Mouse (Mus musculus): ENCODE measurements around the gene Ubald1. TPM values are rescaled to one million over a fixed set of nuclear protein-coding genes. Genes with fewer than 3 reads are reported as not detected.

Gene Ubald1
- polyA plus RNA-seq, 1 experiment, result 62.1 TPM

DNA sequence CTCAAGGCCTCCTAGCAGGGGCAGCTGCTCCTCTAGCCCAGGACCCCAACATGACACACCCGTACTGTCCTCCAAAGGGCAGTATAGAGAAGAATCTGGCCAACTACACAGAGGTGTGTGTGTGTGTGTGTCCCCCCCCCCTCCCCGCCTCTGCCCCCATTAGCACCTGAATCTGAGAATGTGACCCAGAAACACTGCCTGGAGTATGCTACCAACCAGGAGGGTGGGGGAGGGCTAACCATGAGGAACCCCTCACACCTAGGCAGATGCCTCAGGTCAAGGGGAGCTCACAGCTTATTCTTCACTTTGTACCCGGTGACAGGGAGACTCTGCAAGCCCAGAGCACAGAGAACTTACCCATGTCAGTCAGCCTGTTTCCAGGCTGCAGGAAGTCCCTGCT lies 2.4 kb downstream of the Ubald1 start:
- peaks cover 26% of the 10 kb centered on the region for H3K4me1 ChIP-seq (ENCODE audit: control insufficient read depth, insufficient read depth, low read length)
- TF ChIP-seq CTCF (IDR thresholded peaks at IDR 0.05; ENCODE audit: insufficient read depth, low read length) (no peak), POLR2A (IDR thresholded peaks at IDR 0.05; ENCODE audit: borderline replicate concordance, extremely low read depth, low read depth, low read length) (no peak)
- 31% methylated on average over 2 of the region's 3 CpGs for WGBS

GRCm38 (mm10) chr16:4877195-4877594 lies 2.9 kb downstream of the Ubald1 start:
- WGBS, result 46% methylated on average over 4 of the region's 4 CpGs
- peak; percentile 11 for DNase-seq
- peaks cover 26% of the 10 kb centered on the region for H3K4me1 ChIP-seq (ENCODE audit: control insufficient read depth, insufficient read depth, low read length)
- H3K4me3 ChIP-seq (replicated peaks; ENCODE audit: extremely low read depth, low read depth, low read length), result no peak overlapping the region
- TF ChIP-seq CTCF (IDR thresholded peaks at IDR 0.05; ENCODE audit: insufficient read depth, low read length) (no peak), POLR2A (IDR thresholded peaks at IDR 0.05; ENCODE audit: borderline replicate concordance, extremely low read depth, low read depth, low read length) (no peak)

More for the DNA sequence above, 2.4 kb downstream of the Ubald1 start:
- DNase-seq, result no peak
- no peak overlapping the region for H3K4me3 ChIP-seq (replicated peaks; ENCODE audit: extremely low read depth, low read depth, low read length)

DNA sequence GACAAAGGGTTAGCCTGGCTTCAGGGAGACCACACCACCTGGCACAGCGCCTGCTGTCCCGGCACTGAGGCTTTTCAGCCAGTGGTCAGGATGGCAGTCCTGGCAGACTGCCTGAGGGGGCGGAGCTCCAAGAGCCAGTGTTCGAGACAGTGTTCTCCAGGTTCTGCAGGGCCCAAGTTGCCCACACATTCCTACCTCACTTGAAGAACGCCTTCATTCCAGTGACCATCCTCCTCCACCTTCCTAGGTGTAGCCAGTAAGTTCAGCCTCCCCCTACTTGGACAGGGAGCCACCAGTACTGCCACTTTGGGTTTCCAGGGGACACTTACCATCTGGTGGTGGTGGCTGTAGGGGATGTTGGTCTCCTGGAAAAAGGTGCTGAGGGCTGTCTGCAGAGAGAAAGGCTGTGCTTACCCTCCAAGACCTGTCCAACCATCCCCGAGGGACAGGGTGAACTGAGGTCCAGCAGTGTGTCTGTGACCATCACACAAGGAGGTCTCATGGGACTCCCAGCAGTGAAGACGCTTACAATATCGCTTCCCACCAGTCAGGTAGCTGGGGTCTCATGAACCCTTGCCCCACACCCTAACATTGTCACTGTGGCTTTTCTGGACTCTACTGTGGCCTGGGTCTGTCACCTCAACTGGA lies 4.0 kb downstream of the Ubald1 start:
- Histone ChIP-seq H3K4me3 (replicated peaks; ENCODE audit: extremely low read depth, low read depth, low read length) (no peak overlapping the region), H3K4me1 (ENCODE audit: control insufficient read depth, insufficient read depth, low read length) (peaks cover 26% of the 10 kb centered on the region)
- 54% methylated on average over 8 of the region's 8 CpGs for WGBS
- peak; percentile 72 for DNase-seq
- TF ChIP-seq CTCF (IDR thresholded peaks at IDR 0.05; ENCODE audit: insufficient read depth, low read length) (no peak), POLR2A (IDR thresholded peaks at IDR 0.05; ENCODE audit: borderline replicate concordance, extremely low read depth, low read depth, low read length) (no peak)

- no peak for TF ChIP-seq CTCF (IDR thresholded peaks at IDR 0.05; ENCODE audit: insufficient read depth, low read length)
- no peak for TF ChIP-seq POLR2A (IDR thresholded peaks at IDR 0.05; ENCODE audit: borderline replicate concordance, extremely low read depth, low read depth, low read length)
- Histone ChIP-seq H3K4me1 (ENCODE audit: control insufficient read depth, insufficient read depth, low read length) (peaks cover 23% of the 10 kb centered on the region), H3K4me3 (replicated peaks; ENCODE audit: extremely low read depth, low read depth, low read length) (no peak overlapping the region)
- WGBS, result 64% methylated on average over 23 of the region's 23 CpGs
- DNase-seq, result peak; percentile 4
These were observed 4.7 kb downstream of the Ubald1 start for GRCm38 (mm10) chr16:4875198-4876032.

- WGBS, result 44% methylated on average over 2 of the region's 2 CpGs
- Histone ChIP-seq H3K4me3 (replicated peaks; ENCODE audit: extremely low read depth, low read depth, low read length) (no peak overlapping the region), H3K4me1 (ENCODE audit: control insufficient read depth, insufficient read depth, low read length) (peaks cover 10% of the 10 kb centered on the region)
- TF ChIP-seq POLR2A (IDR thresholded peaks at IDR 0.05; ENCODE audit: borderline replicate concordance, extremely low read depth, low read depth, low read length) (no peak), CTCF (IDR thresholded peaks at IDR 0.05; ENCODE audit: insufficient read depth, low read length) (no peak)
- DNase-seq, result no peak
These were observed 8.2 kb downstream of the Ubald1 start for GRCm38 (mm10) chr16:4871926-4872325.

GRCm38 (mm10) chr16:4870490-4870889 lies 9.6 kb downstream of the Ubald1 start:
- no peak overlapping the region for H3K4me3 ChIP-seq (replicated peaks; ENCODE audit: extremely low read depth, low read depth, low read length)
- 82% methylated on average over 5 of the region's 5 CpGs for WGBS
- TF ChIP-seq POLR2A (IDR thresholded peaks at IDR 0.05; ENCODE audit: borderline replicate concordance, extremely low read depth, low read depth, low read length) (no peak), CTCF (IDR thresholded peaks at IDR 0.05; ENCODE audit: insufficient read depth, low read length) (no peak)
- H3K4me1 ChIP-seq (ENCODE audit: control insufficient read depth, insufficient read depth, low read length), result 0 out of 2 replicates have a peak, but pooled peaks cover 2% of the 10 kb centered on the region
- DNase-seq, result no peak

GRCm38 (mm10) chr16:4866101-4866695 lies 13.9 kb downstream of the Ubald1 start:
- peaks cover 4% of the 10 kb centered on the region for H3K4me1 ChIP-seq (ENCODE audit: control insufficient read depth, insufficient read depth, low read length)
- TF ChIP-seq CTCF (IDR thresholded peaks at IDR 0.05; ENCODE audit: insufficient read depth, low read length), result no peak
- TF ChIP-seq POLR2A (IDR thresholded peaks at IDR 0.05; ENCODE audit: borderline replicate concordance, extremely low read depth, low read depth, low read length), result no peak
- H3K4me3 ChIP-seq (replicated peaks; ENCODE audit: extremely low read depth, low read depth, low read length), result no peak overlapping the region
- WGBS, result 54% methylated on average over 7 of the region's 7 CpGs
- no peak for DNase-seq

DNA sequence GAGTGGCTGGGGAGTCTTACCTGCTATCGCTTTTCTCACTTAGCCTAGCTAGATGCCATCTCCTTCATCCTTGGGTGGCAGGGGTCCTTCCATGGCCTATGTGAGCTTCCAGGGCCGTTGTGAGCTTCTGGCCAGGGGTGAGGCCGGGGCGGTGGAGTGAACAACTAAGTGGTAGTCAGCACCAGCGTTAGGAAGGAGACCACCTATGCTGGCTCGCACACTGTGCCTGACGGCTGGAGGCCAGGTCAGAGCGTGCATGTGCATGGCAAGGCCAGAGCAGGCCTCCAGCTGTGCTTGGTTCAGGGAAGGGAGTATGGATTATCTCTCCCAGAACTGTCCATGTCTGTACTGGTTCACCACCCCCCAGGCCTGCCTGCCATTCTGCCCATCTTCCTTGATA lies 16.4 kb downstream of the Ubald1 start:
- peaks cover 4% of the 10 kb centered on the region for H3K4me1 ChIP-seq (ENCODE audit: control insufficient read depth, insufficient read depth, low read length)
- WGBS, result 84% methylated on average over 8 of the region's 8 CpGs
- no peak overlapping the region for H3K4me3 ChIP-seq (replicated peaks; ENCODE audit: extremely low read depth, low read depth, low read length)
- DNase-seq, result no peak
- TF ChIP-seq CTCF (IDR thresholded peaks at IDR 0.05; ENCODE audit: insufficient read depth, low read length) (no peak), POLR2A (IDR thresholded peaks at IDR 0.05; ENCODE audit: borderline replicate concordance, extremely low read depth, low read depth, low read length) (no peak)

DNA sequence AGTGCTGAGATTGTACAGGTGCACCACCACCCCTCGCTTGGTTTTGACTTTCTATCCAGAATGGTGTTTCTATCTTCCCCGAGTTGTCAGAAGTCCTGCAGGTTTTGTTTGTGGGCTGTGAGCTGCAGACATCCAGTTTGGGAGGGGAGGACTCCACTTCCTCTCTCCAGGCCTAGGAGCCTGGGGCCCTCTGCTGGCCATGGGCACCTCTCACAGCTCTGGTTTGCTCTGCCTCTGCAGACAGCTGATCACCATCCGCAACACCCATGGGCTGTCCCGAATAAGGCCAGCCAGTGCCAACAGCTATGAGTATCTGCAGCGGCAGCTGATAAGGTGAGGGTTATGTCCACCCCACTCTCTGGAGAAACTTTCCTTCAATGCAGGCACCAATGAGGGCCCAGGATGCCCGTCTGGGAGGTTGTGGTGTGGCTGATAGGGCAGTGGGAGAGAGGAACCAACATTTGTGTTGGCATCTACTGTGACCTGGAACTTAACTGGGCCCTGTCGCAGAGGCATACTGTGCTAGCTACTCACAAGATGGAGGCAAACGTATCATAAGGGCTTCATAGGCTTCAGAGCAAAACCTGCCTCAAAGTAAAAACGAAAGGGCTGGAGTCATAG lies 17.1 kb downstream of the Ubald1 start:
- 24% methylated on average over 9 of the region's 9 CpGs for WGBS
- Histone ChIP-seq H3K4me1 (ENCODE audit: control insufficient read depth, insufficient read depth, low read length) (peaks cover 4% of the 10 kb centered on the region), H3K4me3 (replicated peaks; ENCODE audit: extremely low read depth, low read depth, low read length) (no peak overlapping the region)
- peak; percentile 70 for DNase-seq
- TF ChIP-seq CTCF (IDR thresholded peaks at IDR 0.05; ENCODE audit: insufficient read depth, low read length) (peak; percentile 88), POLR2A (IDR thresholded peaks at IDR 0.05; ENCODE audit: borderline replicate concordance, extremely low read depth, low read depth, low read length) (no peak)
